Mouse (Mus musculus): ENCODE results near the gene Col6a5.

GRCm38 (mm10) chr9:105838396-105839146 lies 121.9 kb downstream of the Col6a5 start:
- no peak for TF ChIP-seq POLR2A (IDR thresholded peaks at IDR 0.05; ENCODE audit: control insufficient read depth, low read depth, low read length)
- no peak for TF ChIP-seq CTCF (IDR thresholded peaks at IDR 0.05; ENCODE audit: control insufficient read depth, insufficient read depth, insufficient replicate concordance, low read depth, low read length)
